Mouse (Mus musculus): Measurements from ENCODE around the gene Usp40.
A peak's percentile ranks its signal among the peaks of the same experiment; 100 is the strongest.
"Not testable (repeated sequence)": the region's sequence is repeated elsewhere in the genome, so short reads cannot be mapped to it uniquely, and the experiment has no call there.

Usp40 gene

GRCm38 (mm10) chr1:88008211-88008697 is at the start of gene Usp40:
Usp40 (minus strand) TSS chr1:88008551.
- peak; percentile 64 for DNase-seq

GRCm38 (mm10) chr1:88055088-88055487 is 46.7 kb upstream of the Usp40 start, which contains the start of gene Ugt1a10:
Ugt1a10 (plus strand) TSS chr1:88055388.
- no peak for DNase-seq

- DNase-seq = not testable (repeated sequence)
Measured at GRCm38 (mm10) chr1:88047408-88047807, 39.1 kb upstream of the Usp40 start.

GRCm38 (mm10) chr1:88044832-88045437 is 36.6 kb upstream of the Usp40 start:
- DNase-seq = peak; percentile 18

- DNase-seq = not testable (repeated sequence)
Measured at GRCm38 (mm10) chr1:88043044-88043443, 34.7 kb upstream of the Usp40 start.

GRCm38 (mm10) chr1:88025244-88025643 is 16.9 kb upstream of the Usp40 start:
- not testable (repeated sequence) for DNase-seq

- no peak for DNase-seq
Measured at GRCm38 (mm10) chr1:88015371-88015770, 7.0 kb upstream of the Usp40 start.

- DNase-seq = no peak
Measured at GRCm38 (mm10) chr1:88014671-88015070, 6.3 kb upstream of the Usp40 start.

GRCm38 (mm10) chr1:88014194-88014593 is 5.8 kb upstream of the Usp40 start:
- no peak for DNase-seq

- no peak for DNase-seq
Measured at GRCm38 (mm10) chr1:88013726-88014125, 5.4 kb upstream of the Usp40 start.

- peak; percentile 9 for DNase-seq
Measured at GRCm38 (mm10) chr1:88009521-88009920, 1.2 kb upstream of the Usp40 start.

GRCm38 (mm10) chr1:88008735-88009134 is 384 bp upstream of the Usp40 start:
- DNase-seq = peak; percentile 5

- no peak for DNase-seq
Measured at GRCm38 (mm10) chr1:88007692-88008210, 600 bp downstream of the Usp40 start.

GRCm38 (mm10) chr1:87992716-87993115 is 15.6 kb downstream of the Usp40 start:
- DNase-seq = no peak

- DNase-seq = no peak
Measured at GRCm38 (mm10) chr1:87982291-87982690, 26.1 kb downstream of the Usp40 start.

GRCm38 (mm10) chr1:87970381-87970780 is 38.0 kb downstream of the Usp40 start:
- no peak for DNase-seq

GRCm38 (mm10) chr1:87961459-87962167 is 46.7 kb downstream of the Usp40 start:
- DNase-seq = no peak

GRCm38 (mm10) chr1:87960752-87961151 is 47.6 kb downstream of the Usp40 start:
- no peak for DNase-seq

GRCm38 (mm10) chr1:87959998-87960431 is 48.3 kb downstream of the Usp40 start:
- DNase-seq = no peak

- DNase-seq = no peak
Measured at GRCm38 (mm10) chr1:87959532-87959931, 48.8 kb downstream of the Usp40 start.

- no peak for DNase-seq
Measured at GRCm38 (mm10) chr1:87958931-87959330, 49.4 kb downstream of the Usp40 start.

GRCm38 (mm10) chr1:87953073-87953472 is 55.3 kb downstream of the Usp40 start:
- DNase-seq = no peak

GRCm38 (mm10) chr1:87951641-87952040 is 56.7 kb downstream of the Usp40 start:
- no peak for DNase-seq

- DNase-seq = peak; percentile 48
Measured at GRCm38 (mm10) chr1:87947681-87948091, 60.7 kb downstream of the Usp40 start.
